ENCODE assay signal across 8 mouse cellular contexts in genomic region chr16:78427470-78428041, GRCm38 (mm10). TPM values are rescaled to one million over a fixed set of nuclear protein-coding genes. Genes with fewer than 3 reads are reported as not detected.
DNase-seq lines count a peak whose midpoint lies in the region; ATAC-seq and TF ChIP-seq lines count a peak whose summit lies in the region.

No protein-coding gene starts in this region.

- peak overlapping the region; percentile 39 for H3K4me3 ChIP-seq in kidney, adult 2 months (ENCODE audit: insufficient read depth, low read depth, low read length)
- H3K4me3 ChIP-seq in embryonic facial prominence, embryonic 11.5 days (ENCODE audit: low read depth, low read length) = no peak overlapping the region
- H3K4me3 ChIP-seq in intestine, embryonic 14.5 days (ENCODE audit: low read depth, low read length) = no peak overlapping the region; the same call in 1 of the 2 replicates
- H3K4me3 ChIP-seq in neural tube, embryonic 15.5 days (replicated peaks) = peak overlapping the region; percentile 28

- no peak for DNase-seq in kidney, adult 2 months
- no peak for DNase-seq in kidney, adult 9 months
- DNase-seq in embryonic facial prominence, embryonic 11.5 days (ENCODE audit: low spot score) = peak; percentile 54
- peak; percentile 25 to 46 for DNase-seq in gastrocnemius, postnatal 36 days
- DNase-seq in intestine, embryonic 14.5 days (ENCODE audit: low spot score) = peak; percentile 53
- peak; percentile 79 to 80 for DNase-seq in left cerebral cortex, postnatal 36 days (ENCODE audit: low spot score in 2 of 2)
- DNase-seq in spleen, postnatal 36 days (ENCODE audit: low spot score in 2 of 2) = no peak

- intact Hi-C loops in gastrocnemius, postnatal 36 days (cut with DNase I) = no loop called here
- intact Hi-C loops in left cerebral cortex, postnatal 36 days (cut with DNase I) = loop anchor here (5.0 kb wide), 1 partner anchor 50 kb away; the partner anchor contains the start of gene Btg3

- WGBS in kidney, adult 2 months = 11% methylated on average over 16 of the region's 16 CpGs
- WGBS in embryonic facial prominence, embryonic 11.5 days = 44% methylated on average over 16 of the region's 16 CpGs
- 32% methylated on average over 16 of the region's 16 CpGs for WGBS in intestine, embryonic 14.5 days
- 18% methylated on average over 16 of the region's 16 CpGs for WGBS in neural tube, embryonic 15.5 days

- no peak overlapping the region for H3K27ac ChIP-seq in kidney, adult 2 months (ENCODE audit: insufficient read depth, low read depth, low read length)
- H3K27ac ChIP-seq in embryonic facial prominence, embryonic 11.5 days (replicated peaks; ENCODE audit: low read depth, low read length) = no peak overlapping the region
- no peak overlapping the region for H3K27ac ChIP-seq in intestine, embryonic 14.5 days (ENCODE audit: low read depth)
- H3K27ac ChIP-seq in neural tube, embryonic 15.5 days (replicated peaks) = 0 out of 2 replicates have a peak overlapping the region, but pooled peaks have one; percentile 6

- H3K27me3 ChIP-seq in kidney, adult 2 months (replicated peaks; ENCODE audit: control insufficient read depth, insufficient read depth, low read length) = no peaks in the 10 kb centered on the region
- no peaks in the 10 kb centered on the region for H3K27me3 ChIP-seq in embryonic facial prominence, embryonic 11.5 days (ENCODE audit: control insufficient read depth, insufficient read depth, low read length)
- H3K27me3 ChIP-seq in intestine, embryonic 14.5 days (replicated peaks; ENCODE audit: control insufficient read depth, insufficient read depth, low read length) = no peaks in the 10 kb centered on the region
- no peaks in the 10 kb centered on the region for H3K27me3 ChIP-seq in neural tube, embryonic 15.5 days (replicated peaks)

- no peak for TF ChIP-seq CTCF in kidney, adult 2 months (conservative IDR thresholded peaks at IDR 0.05; ENCODE audit: insufficient read depth, insufficient read length, low read depth, low read length)

- H3K9ac ChIP-seq in embryonic facial prominence, embryonic 11.5 days (replicated peaks; ENCODE audit: low read length) = no peak overlapping the region
- no peak overlapping the region for H3K9ac ChIP-seq in intestine, embryonic 14.5 days (ENCODE audit: low read length)
- no peak overlapping the region for H3K9ac ChIP-seq in neural tube, embryonic 15.5 days (replicated peaks)

- no peak overlapping the region for H3K4me2 ChIP-seq in embryonic facial prominence, embryonic 11.5 days (ENCODE audit: low read depth, low read length)
- peak overlapping the region; percentile 40 for H3K4me2 ChIP-seq in intestine, embryonic 14.5 days (ENCODE audit: low read length)
- peak overlapping the region; percentile 53 for H3K4me2 ChIP-seq in neural tube, embryonic 15.5 days

- no peak for TF ChIP-seq POLR2A in kidney, adult 2 months (IDR thresholded peaks at IDR 0.05; ENCODE audit: low read depth, low read length)

- ATAC-seq in embryonic facial prominence, embryonic 11.5 days (replicated peaks; ENCODE audit: insufficient number of reproducible peaks, low FRiP score, low TSS enrichment, low read depth) = no peak
- ATAC-seq in intestine, embryonic 14.5 days (replicated peaks; ENCODE audit: low FRiP score, low TSS enrichment, low read depth) = peak; percentile 73; the same call in 1 of the 2 replicates
- peak; percentile 73; the same call in 1 of the 2 replicates for ATAC-seq in neural tube, embryonic 15.5 days (ENCODE audit: low FRiP score)

- no peaks in the 10 kb centered on the region for H3K36me3 ChIP-seq in kidney, adult 2 months (ENCODE audit: control insufficient read depth, insufficient read depth, low read length)
- H3K36me3 ChIP-seq in embryonic facial prominence, embryonic 11.5 days (replicated peaks; ENCODE audit: control insufficient read depth, insufficient read depth, low read depth, low read length) = no peaks in the 10 kb centered on the region
- no peaks in the 10 kb centered on the region for H3K36me3 ChIP-seq in intestine, embryonic 14.5 days (ENCODE audit: control insufficient read depth, insufficient read depth, low read length)
- H3K36me3 ChIP-seq in neural tube, embryonic 15.5 days = no peaks in the 10 kb centered on the region

- H3K4me1 ChIP-seq in kidney, adult 2 months (ENCODE audit: control insufficient read depth, insufficient read depth, low read length) = peaks cover 3% of the 10 kb centered on the region; the same call in 1 of the 2 replicates
- no peaks in the 10 kb centered on the region for H3K4me1 ChIP-seq in embryonic facial prominence, embryonic 11.5 days (ENCODE audit: control insufficient read depth, insufficient read depth, low read length)
- no peaks in the 10 kb centered on the region for H3K4me1 ChIP-seq in intestine, embryonic 14.5 days (replicated peaks; ENCODE audit: control insufficient read depth, insufficient read depth, low read length)
- H3K4me1 ChIP-seq in neural tube, embryonic 15.5 days = peaks cover 10% of the 10 kb centered on the region

- no peaks in the 10 kb centered on the region for H3K9me3 ChIP-seq in embryonic facial prominence, embryonic 11.5 days (replicated peaks; ENCODE audit: control insufficient read depth, low read length)
- no peaks in the 10 kb centered on the region for H3K9me3 ChIP-seq in intestine, embryonic 14.5 days (ENCODE audit: control insufficient read depth, low read length)
- H3K9me3 ChIP-seq in neural tube, embryonic 15.5 days (replicated peaks) = no peaks in the 10 kb centered on the region

RNA-seq across cellular contexts. Expression of gene Btg3, which starts 50.6 kb away (rescaled TPM):
- 3.1 and 3.6 TPM in 2 replicates for polyA plus RNA-seq in kidney, adult 2 months (2012; rRNA removed)
- polyA plus RNA-seq in embryonic facial prominence, embryonic 11.5 days (2014; fragmentation: Nextera tagmentation; extraction: Ambion mirVana) = 37.1 and 43.9 TPM in 2 replicates
- total RNA-seq in gastrocnemius, postnatal 36 days (2021) = 1 to 10 TPM; 3.4 to 3.9 TPM
- 37.1 and 40.5 TPM in 2 replicates for polyA plus RNA-seq in intestine, embryonic 14.5 days (2014; fragmentation: Nextera tagmentation; extraction: Ambion mirVana)
- 10 to 100 TPM; 12.1 to 13.9 TPM for total RNA-seq in left cerebral cortex, postnatal 36 days (2021)
- 21.5 and 23.4 TPM in 2 replicates for polyA plus RNA-seq in neural tube, embryonic 15.5 days (2015; fragmentation: Nextera tagmentation; extraction: Ambion mirVana)

Comparison
In these comparisons a context has a peak if more than half of its experiments do, and no peak if none do; other contexts are left out.
1. DNase-seq: peak in embryonic facial prominence, embryonic 11.5 days (single experiment), gastrocnemius, postnatal 36 days (2 of 2), intestine, embryonic 14.5 days (single experiment) and left cerebral cortex, postnatal 36 days (2 of 2); none in kidney, adult 2 months (single experiment), kidney, adult 9 months (single experiment) and spleen, postnatal 36 days (0 of 2).
2. H3K4me3 ChIP-seq: peak in kidney, adult 2 months (single experiment) and neural tube, embryonic 15.5 days (single experiment); none in embryonic facial prominence, embryonic 11.5 days (single experiment) and intestine, embryonic 14.5 days (single experiment).